Mouse (Mus musculus) thymus, postnatal 0 days (tissue): ENCODE measurements at regions not wholly inside any gene's neighbourhood (a gene's known extent, or its start where the extent isn't known, plus 50 kb on each side); places are given as distances from the start of the nearest gene placed in this dataset. TPM values are rescaled to one million over a fixed set of nuclear protein-coding genes. Genes with fewer than 3 reads are reported as not detected.

Source experiments
- DNase-seq: peaks from one replicate; pipeline ENCODE4 v3.0.0-alpha.2; 2015; ENCODE audit warnings: low spot score
- microRNA counts: library from miRNA; unstranded; fragments of <30 nt; microRNA quantifications from one replicate; lab custom pipeline; 2015
- microRNA-seq: library from miRNA; unstranded; fragments of <30 nt; microRNA quantifications from one replicate; pipeline ENCODE4, GENCODE M21; 2016; ENCODE audit warnings: borderline number of aligned reads

DNA sequence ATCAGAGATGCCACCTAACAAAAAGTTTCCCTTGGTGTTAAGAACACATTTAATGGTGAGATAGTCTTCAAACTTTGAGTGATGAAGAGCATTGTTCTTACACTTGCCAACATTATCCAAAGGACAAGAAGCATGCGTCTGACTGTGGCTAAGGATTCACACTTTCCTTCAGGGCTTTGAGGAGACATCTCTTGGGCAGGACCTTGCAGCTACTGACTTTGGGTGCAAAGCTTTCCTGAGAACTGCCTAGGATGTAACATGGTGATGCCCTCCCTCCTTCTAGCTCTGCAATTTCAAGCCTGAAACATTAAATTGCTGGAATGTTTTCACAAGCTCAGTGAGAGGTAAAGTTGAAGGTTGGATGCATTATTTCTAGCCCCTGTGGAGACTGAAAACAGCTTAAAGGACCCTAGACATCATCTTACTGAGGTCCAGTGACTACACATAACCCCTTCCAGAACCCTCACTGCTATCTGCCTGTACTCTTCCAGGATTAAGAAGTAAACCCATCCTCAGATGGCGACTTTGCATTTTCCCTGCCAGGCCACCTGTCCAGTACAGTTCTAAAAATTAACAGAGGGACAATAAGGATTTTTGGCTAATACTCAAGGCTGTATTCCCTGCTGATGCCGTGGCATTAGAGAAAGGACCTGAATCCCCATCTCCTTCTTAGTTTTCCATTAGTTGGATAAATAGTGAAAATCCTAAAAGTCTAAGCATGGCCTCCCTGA is 137.3 kb upstream of the Sptlc3 start:
- no peak for DNase-seq

- no peak for DNase-seq
Observed at GRCm38 (mm10) chr2:139362245-139362847, 131.4 kb upstream of the Sptlc3 start.

DNA sequence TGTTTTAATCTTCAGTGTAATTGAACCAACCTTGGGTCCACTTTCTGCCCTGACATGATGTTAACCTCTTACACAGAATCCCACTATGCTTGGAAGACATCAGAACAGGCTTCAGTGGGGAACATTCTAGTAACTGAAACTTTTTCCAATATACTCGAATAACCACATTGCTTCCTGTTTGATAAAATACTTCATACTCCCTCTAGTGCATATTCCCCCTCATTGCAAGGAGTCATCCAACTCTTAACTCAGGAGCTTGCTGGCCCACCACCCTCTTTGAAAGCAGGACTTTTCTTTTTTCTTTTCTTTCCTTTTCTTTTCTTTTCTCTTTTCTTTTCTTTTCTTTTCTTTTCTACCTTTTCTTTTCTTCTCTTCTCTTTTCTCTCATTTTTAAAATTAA is 123.6 kb upstream of the Sptlc3 start:
- no peak for DNase-seq

DNA sequence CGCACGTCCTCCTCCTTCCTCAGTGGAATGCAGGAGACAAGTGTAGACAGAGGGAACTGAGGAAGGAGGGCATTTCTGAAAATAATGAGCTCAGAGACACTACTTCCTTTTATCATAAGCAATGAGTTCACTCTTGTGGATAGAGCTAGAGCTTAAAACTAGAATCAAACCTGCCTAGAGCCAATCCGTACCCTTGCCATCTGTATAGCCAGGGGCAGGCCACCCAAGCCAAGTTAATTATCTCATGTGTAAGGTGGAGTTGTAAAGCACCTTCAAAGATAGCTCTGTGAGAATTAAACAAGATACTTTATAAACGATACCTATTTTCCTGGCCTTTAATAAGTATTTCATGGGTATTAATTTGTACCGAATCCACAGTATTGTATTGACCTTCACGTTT is 113.4 kb upstream of the Sptlc3 start:
- DNase-seq, result no peak

GRCm38 (mm10) chr2:139381628-139382027 is 112.1 kb upstream of the Sptlc3 start:
- peak; percentile 44 for DNase-seq

GRCm38 (mm10) chr2:139413559-139413958 is 80.2 kb upstream of the Sptlc3 start:
- DNase-seq, result no peak

- no peak for DNase-seq
Observed at GRCm38 (mm10) chr2:139417506-139417905, 76.2 kb upstream of the Sptlc3 start.

- DNase-seq, result no peak
Observed at GRCm38 (mm10) chr2:139422678-139423077, 71.0 kb upstream of the Sptlc3 start.

DNA sequence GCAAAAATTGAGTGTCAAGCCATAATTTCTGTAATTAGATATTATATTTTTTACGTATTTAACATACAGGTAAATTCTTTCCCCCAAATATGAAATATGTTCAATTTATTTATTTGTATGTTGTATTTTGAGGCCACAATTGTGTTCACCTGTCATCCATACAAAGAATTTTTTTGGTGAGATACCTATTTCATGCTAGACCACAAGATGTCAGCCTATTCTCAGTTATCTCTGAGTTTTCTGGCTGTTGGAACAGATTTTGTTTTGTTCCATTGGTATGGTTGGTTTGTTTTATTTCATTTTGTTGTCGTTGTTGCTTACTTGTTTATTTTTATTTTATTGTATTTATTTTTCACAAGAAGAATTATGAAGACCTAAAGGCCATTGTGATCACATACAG is 70.3 kb upstream of the Sptlc3 start:
- DNase-seq, result no peak

MicroRNAs in the stretch of these regions (microRNA counts, 519-probe panel; counts per million panel counts)
- microRNA mmu-miR-1952 (lab: Ali Mortazavi, UCI), result 473 counts per million, percentile 71 among the panel's probes with 10 or more counts

Small RNAs in the stretch of these regions (microRNA-seq; reads per million reads assigned to microRNA genes)
- gene Mir1952, result not detected
